Mouse (Mus musculus) activated CD4-positive, CD25-positive, alpha-beta regulatory T cell, adult 4 months (primary cell): ENCODE data around the gene Myo1b. TPM values are rescaled to one million over a fixed set of nuclear protein-coding genes. Genes with fewer than 3 reads are reported as not detected.
"Not testable (repeated sequence)": the region's sequence is repeated elsewhere in the genome, so short reads cannot be mapped to it uniquely, and the experiment has no call there.

Experiments used
- ATAC-seq: one replicate; pipeline ENCODE4 v1.8.0; 2017
- polyA plus RNA-seq, 2 experiments: library from polyadenylated mRNA; unstranded; fragments of 100-300 nt; shearing (Covaris generic); gene quantifications; one replicate each; pipeline ENCODE4 v1.2.1; 2017

Myo1b gene
- polyA plus RNA-seq, 2 experiments from 2014 or later = 1.1 to 1.3 TPM

DNA sequence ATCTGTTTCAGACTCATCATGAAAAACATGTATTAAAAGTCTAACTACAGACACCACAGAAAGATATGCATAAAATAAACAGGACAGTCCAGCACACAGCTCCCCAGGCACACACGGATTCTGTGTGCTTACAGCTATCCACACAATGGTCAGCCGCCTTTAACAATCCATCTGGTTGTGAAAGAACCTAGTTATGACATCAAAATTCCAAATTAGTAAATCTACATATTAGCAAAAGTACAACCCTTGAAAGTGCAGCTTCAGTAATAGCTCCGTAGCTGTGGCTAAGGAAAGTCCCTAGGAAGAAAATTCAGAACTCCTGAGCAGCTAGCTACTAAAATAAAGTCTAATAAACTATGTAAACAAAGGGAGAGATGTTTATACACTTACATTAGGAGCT lies 21.1 kb downstream of the Myo1b start:
- no peak for ATAC-seq

DNA sequence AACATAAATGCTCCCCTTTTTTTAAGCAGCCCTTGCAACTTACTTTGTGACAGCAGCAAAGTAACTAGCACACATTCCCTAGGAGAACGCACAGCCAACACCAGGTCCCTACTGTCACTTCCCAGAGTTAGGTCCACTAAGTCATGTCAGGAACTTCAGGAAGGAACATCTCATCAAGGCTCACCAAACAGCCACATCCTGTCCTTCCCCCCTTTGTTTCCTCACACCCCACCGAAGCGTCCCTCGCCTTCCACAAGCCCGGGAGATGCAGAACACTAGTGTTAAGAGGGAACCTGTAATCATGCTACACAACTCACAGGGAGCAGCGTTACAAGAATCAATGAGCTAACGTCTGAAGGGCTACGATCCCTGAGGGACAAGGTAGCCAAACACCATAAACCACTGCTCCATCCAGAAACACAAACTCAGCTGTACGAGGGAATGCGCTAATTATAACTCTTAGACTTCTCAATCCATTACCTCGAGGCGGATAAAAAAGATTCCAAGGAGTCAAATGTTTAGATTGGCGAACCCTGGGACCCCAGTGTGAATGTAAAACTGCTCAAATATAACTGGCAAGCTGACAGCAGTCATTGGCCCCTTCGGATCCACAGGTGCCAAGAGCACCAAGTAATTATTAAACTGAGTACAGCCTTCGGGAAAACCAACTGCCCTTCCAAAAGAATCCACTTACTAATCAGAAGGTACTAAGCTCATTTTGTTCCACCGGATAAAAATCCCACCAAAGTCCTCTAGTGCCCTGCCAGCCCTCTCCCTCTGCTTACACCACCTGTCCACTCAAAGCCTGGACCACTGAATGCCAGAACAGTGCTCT lies 22.1 kb downstream of the Myo1b start:
- no peak for ATAC-seq

DNA sequence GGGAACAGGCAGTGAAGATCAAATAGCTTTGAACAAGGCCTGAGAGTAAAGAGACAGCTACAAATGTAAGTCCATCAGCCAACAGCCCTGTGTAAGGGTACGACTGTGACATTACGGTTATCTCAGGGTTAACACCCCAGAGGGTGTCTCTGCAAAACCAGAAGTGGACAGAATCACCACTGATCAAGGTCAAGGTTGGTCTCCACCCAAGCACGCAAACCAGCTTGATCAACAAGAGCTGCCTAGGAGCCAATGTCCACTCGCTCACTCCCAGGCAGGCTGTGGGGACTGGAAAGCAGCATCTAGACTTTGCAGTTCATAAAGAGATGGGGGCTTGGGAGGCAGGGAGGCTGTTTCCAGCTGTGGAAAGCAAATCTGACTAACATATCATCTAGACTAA lies 23.9 kb downstream of the Myo1b start:
- no peak for ATAC-seq

DNA sequence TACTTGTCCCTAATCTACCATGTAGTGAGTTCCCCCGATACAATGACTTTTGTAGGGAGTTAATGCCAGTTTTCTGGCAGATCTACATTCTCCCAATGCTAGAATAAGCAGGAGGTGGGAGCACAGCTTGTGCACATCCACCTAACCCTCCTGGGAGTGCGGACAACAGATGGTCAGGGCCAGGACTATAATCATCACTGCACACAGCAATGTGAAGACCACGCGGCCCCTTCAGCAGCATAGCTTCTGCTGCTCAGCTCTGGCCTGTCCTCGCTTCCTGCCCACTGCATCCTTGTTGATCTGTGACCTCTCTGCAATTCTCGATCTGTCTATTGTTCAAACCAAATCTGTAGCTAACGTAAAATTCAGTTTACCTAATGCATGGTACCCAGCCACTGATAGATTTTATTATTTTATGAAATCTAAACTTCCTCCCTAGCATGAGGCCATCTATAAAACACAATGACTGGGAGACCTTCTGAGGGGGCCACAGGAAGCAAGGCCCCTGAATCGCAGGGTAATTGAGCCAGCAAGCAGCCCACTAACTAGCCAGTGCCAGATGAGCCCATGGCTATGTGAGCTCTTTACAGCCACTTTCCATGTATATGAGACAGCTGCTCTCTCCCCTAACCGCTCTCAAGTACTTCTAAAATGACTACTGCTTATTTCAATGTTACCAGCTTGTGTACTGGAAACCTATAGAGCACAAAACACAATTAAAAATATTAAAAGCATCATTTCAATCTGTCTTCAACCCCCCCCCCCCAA lies 27.6 kb downstream of the Myo1b start:
- no peak for ATAC-seq

DNA sequence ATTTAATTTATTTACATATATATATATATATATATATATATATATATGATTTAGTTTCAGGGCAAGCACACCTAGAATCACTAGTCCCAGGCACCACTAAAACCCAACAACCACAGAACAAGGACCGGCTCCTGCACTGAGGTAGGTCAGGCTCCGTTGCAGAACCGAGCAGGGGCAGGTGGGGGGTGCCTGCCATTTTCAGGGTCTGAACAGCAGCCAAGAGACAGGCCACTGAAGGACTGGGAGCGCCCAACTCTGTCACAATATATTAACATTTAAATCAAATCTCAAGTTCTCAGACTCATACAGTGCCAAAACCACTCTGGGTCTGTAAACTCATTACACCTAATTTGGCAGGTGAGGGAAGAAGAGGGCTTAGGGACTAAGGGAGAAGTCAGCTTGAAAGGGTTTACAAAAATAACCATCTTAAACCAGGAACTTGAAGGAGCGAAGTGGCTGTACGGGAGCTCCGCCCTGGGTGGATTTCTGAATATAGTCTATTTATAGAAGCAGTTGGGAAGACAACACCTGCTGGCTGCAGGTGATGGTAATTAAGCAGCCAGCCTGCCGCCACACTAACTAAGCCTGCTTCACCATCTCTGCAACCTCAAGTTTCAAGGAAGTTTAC lies 30.4 kb downstream of the Myo1b start:
- ATAC-seq = no peak

DNA sequence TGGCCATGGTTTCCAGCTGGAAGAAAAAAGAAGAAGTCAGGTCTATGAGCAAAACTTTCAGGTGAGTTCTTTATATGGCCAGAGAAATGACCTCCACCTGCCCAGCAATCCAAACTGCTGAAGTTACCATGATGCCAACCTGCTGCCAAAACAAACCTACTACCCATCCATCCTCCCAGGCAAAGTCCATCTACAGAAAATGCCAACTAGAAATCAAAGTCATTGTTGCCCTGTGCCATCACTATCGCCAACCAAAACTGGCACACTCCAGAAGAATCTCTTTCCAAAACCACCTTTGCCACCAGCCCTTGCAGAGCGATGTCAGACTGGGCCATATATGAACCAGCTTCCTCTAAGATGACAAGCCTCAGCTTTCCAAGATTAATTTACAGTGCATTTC lies 32.7 kb downstream of the Myo1b start:
- ATAC-seq = no peak

DNA sequence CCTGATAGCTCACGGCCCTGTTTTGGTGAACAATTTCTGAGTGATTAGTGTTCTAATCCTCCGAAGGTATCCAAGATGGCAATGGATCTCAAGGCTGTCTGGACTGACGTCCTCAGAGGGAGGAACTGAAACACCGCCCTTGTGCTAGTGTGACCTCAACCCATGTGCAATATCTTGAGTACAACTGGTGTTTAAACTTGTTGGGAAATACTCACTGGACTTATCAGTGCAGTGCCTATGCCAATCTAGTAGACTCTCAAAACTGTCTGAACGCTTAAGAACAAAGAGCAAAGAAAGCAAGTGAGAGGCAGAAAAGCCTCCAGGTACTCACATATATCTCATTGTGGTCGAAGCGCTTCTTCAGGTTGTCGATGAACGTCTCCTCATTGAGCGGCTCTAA lies 33.1 kb downstream of the Myo1b start:
- ATAC-seq = no peak

DNA sequence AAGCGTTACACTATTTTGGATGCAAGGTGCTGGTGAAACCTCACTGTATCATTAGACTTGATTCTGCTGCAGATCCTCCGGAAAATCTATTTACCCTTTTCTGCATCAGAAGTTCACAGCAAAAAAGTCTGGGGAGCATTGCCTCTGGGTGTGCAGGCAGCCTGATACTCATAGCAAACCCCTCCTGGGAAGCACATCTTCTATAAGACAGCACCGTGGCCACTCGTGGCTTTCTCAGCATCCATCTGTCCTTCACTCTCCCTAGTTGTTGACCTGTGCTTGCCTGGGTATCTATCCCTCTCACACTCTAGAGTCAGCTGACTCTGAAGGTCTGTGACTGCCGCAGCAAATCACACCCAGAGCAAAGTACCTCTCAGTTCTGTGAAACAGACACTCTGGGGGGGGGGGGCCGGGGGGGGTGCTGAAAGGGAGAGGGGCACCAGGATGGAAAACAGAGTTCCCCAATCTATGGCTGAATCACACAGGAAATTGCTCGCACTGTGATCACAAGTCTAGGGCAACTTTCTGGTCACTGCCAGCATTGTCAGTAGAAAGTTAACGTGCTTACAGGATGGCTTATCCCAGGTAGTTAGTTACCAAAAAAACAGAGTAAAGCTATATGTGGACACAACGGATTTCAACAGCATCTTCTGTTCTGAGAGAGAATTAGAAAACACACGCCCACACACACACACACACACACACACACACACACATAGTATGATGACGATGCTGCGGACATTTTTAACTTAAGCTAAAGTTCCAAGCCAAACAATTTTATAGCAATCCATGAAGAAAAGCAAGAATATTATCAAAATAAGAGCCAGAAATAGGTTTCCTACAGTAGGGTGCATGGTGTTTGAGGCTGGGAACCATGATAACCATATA lies 35.7 kb downstream of the Myo1b start:
- no peak for ATAC-seq

DNA sequence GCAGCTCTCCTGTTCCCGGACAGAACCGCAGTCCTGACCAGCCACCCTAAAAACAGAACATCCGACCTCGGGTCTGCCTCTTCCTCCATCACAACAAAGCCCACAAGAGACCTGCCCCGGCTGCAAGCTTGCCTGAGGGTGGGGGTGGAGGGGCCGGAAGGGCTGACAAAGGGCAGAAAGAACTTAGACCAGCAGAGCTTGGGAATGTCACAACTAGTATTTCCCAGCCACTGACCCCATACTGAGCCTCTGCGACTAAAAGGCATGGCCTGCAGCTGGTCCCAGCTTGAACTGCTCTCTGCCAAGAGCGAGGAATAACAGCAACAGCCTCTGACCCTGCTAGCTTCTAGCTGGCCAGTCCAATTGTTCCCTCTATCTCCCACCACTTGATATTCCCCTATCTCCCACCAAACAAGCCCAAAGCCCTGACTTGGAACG lies 36.5 kb downstream of the Myo1b start:
- ATAC-seq = no peak

DNA sequence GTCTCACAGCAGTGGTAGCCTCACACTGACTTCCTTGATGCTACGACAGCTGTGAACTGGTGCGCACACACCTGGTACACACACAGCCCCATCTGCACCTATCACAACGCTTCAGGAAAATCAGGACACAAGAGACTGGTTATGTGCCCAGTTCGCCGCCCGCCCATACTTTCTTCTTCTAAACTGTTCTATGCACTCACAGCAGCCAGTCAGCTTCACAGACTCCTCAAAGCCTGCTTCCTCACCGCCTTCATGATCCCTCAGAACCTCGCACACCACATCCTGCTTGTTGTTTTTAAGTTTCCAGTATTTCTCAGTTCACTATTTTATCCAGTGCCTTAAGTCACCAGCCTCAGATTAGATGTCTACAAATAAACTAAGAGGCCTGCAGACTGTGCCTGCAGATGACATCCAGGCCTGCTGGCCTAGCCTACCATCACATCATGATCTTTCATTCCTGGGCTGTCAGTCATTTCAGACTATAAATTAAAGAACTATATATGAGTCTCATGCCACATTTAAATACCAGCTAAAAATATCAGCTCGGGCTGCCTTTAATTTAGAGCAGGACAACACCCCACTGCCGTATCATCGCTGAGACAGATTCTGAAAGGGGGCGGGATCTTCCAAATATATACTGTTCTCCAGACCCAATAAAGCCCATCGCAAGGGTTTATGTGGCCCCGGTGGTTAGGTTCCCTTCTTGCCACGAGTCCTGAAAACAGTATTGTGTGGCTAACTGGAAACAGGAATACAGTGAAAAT lies 40.2 kb downstream of the Myo1b start:
- ATAC-seq = no peak

DNA sequence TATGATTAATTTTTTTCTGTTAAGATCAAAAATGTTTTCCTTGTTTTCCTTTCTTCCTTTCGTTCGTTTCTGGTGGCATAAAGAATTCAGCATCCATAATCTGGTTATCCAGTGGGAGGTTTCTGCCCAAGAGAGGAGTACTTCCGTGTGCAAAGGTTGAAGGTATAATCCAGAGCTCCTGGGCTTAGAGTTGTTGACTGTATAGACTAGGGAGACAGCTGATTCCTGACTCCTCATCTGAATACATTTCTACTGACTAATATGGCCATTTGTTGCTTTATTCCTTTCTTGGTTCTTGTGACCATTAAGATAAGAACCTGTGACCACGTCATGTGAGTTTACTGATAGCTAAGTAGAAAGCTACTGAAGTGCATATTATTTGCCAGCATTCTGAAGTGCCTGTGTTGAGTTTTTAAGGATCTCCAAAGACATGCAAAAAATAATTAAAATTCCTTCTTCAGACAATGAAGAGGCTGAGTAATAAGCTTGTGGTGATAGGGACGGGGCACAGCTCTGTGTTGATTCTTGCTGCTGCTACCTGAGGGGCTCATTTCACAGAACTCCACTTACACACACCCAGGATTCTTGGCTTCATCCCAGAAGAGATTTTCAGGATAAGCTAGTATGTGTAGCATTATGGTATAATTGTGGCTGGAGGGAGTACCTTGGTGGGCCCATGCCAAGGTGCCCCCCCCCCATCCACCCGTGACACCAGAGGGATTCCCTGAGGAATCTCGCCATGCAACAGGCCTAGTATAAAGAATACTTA lies 43.2 kb downstream of the Myo1b start:
- ATAC-seq = no peak

DNA sequence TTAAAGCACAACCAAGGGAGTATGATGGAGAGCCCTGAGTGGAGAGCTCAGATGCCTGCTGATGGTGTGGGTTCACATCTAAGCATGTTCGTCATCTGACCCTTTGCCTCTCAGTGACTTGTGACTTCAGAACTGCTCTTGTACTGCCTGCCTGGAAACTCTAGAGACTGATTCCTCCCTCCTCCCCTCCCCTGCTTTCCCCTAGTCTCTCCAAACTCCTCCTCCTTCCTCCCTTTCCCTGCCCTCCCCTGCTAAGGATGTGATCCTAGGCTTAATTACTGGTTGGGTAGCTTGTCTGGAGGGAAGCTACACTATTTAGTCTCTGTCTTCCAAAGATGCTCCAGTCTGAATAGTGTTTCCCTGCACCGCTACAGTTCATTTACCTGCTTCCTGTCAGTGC lies 44.6 kb downstream of the Myo1b start:
- not testable (repeated sequence) for ATAC-seq

DNA sequence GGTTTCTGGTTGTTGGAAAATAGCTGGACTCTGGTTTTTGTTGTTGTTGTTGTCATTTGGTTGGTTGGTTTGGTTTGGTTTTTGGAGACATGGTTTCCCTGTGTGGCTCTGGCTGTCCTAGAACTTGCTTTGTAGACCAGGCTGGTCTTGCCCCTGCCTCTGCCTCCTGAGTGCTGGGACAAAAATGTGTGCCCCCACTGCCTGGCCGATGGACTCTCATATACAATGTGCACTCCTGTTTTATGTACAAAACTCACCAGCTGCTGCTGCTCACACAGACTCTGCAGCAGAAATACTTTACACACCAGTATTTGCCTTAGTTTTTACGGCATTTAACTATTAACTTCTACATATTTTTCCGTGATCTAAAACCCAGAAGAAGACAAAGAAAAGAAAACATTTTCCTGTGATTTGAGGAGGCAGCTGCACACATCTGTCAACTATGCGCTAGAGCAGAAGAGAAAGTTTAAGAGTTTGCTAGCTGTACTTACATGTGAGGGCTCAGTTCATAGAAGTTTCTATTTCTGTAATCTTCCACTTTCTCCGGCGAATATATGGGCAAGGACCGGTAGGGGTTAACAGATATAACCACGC lies 52.9 kb downstream of the Myo1b start:
- no peak for ATAC-seq

DNA sequence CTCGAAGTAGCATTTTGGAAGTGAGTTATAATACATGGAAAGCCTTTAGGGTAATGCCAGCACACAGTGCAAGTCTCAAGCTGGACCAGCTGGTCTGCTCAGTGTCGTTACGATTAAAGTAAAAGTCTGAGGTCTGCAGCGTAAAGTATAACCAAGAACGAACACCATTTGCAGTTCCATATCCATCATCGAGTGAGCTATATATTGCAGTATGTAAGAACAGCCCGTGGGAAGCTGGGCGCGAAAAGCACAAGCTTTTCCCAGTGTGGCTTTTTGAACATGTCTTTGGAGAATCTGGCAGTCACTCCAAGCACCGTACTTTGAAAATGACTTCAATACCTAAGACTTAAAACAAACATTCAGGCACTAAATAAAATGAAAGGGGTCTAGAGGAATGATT lies 55.0 kb downstream of the Myo1b start:
- no peak for ATAC-seq

DNA sequence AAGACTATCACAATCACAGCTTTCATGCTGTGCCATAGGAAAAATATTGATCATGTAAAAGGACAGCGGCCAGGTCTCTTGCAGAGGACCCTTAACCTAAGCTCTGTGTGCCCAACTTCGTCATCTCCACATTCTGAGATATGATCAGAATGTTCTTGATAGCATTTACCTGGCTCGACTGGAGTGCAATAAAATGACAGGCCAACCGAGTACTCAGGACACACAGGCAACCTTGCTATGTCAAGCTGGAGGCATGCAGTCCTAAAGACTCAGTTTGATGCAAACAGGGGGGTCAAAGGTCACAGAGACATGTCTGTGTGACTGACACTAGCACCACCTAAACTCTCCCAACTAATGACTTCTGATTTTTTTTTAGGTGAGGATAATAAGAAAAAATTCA lies 58.9 kb downstream of the Myo1b start:
- no peak for ATAC-seq

DNA sequence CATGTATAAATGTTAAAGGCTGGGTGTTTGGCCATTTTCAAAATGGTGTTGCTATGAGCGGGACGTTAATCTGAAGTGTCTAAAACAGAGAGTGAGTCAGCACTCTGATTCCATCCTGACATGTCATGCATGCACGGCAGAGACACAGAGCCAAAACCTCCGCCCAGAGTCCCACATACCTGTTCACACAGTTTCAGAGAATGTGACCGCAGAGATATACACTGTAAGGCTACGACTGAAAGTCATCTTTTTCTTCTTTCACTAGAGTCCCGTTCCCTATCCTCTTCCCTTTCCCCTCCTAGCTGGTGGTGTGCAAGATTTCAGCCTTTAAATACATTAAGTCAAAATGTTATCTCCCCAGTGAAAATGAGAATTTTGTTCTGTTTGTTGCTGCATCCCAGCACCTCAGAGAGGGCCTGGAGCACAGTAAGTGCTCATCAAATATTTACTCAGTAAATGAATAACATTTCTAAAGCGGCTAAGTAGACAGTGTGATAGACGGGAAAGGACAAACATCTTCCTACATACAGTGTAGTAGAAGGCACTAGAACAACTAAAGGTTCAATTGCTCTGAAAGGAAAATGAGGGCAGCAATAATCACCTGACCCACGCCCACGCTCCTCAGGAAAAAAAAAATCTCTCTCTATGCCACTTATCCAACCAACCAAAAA lies 59.5 kb downstream of the Myo1b start:
- ATAC-seq = no peak

DNA sequence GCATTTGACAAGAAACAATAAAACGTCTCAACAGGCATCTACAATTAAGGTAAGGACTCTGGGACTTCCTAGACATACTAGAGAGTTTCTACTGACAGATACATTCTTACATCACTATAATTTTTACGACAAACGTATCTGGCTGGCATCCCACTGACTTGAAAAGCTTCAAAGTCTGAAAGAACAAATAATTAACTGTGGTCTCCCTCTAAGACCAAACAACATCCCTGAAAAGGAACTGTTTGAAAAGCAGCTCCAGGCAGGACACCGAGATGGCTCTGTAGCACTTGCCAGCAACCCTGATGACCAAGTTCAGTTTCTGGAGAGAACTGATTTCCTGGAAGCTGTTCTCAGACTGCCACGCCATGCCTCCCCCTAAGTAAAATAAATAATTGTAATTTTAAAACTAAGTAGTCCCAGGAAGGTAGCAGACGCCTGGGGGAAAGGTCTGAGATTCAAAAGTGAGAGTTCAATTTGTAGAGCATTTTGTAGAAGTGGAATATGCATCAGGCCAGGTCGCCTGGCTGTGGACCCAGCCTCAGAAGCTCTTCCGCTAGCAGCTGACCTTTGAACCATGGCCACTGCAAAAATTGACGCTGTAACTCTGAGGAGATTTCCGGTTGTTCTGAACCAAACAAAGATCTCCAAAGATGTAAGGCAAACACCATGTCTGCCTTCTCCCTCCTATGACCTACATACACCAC lies 60.2 kb downstream of the Myo1b start:
- ATAC-seq = no peak

DNA sequence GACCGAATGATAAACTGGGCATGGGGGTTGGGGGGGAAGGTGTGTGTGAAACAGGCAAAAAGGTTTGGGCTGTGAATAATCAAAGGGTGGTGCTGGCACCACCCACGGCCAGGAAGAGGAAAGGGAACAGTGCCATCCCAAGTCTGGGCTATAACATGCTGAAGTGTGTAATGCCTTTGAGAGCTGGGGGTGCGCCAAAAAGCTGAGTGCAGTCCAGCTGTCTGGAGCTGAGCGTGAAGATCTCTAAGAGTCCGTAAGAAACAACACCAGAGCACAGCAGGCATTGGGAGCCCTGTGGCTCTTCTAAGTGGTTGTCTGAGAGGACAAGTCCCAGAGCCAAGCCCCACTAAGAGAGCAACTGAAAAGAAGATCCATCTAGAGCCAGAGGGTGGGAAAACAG lies 63.6 kb downstream of the Myo1b start:
- ATAC-seq = no peak

DNA sequence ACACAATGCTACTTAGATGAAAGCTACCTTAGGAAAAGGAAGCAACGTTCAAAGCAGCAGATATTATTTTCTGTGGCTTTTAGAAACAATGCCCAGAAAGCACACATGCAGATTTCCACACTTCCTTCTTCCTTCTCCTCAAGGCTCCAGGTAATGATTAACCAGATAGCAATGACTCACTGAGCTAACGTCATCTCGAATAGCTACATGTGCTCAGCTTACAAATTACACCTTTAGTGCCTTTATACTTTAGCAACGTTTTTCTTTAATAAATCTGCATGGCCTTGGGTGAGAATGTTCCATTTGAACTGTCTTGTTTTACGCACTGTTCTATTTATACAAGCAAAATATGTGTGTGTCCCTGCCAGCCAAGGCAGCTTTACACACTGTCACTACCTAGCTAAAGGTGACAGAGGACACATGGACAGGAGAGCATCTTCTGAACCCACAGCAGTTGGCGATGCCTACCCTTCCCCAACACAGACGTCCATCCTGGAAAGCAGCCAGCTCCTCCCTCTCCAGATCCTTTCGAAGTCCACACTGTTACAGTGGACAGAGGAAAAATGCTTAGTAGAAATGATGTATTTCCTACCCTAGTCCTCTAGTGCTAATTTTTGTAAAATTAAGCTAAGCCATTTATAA lies 66.2 kb downstream of the Myo1b start:
- ATAC-seq = no peak
